ENCODE assay signal across 9 mouse cellular contexts in the genomic region with DNA sequence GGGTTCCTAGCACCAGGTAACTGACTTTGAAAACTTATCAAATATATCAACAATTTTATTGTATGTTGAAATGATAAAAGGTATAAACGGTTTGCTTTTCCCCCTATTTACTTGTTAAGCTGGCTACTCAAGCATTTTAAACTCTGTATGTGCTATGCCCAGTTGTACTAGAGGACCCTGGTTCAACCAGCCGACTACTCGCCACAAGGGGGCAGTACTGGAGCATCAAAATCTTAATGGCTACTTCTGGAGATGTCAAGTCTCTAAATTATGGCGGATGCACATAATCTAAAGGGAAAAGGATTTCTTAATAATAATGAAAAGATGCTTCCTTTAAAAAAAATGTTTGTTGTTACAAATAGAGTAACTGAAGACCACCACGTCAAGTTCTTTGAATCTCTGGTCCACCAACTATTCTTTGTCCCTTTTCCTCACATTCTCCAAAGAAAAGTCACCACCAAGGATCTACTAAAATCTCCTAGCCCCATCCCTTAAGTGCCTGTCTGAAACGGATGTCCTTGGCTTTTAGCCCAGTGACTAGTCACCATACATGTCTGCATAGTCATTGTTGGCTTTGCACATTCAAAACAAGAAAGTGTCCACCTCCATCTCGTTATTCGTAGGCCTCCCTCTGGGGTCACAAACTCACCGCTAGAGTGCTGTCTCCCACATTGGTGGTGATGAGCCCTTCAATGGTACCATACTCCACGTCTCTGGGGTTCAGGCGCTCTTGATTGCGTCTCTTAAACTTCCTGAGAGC. TPM values are rescaled to one million over a fixed set of nuclear protein-coding genes. Genes with fewer than 3 reads are reported as not detected.
DNase-seq lines count a peak whose midpoint lies in the region; ATAC-seq and TF ChIP-seq lines count a peak whose summit lies in the region.
"Had no signal": no experiment of that assay in that cellular context is flagged by ENCODE, and none has a peak within 500 bp of the region (broad histone marks: within the 10 kb centered on the region; RNA-seq: fewer than 3 reads in every experiment).

No protein-coding gene starts in this region.

- no peak overlapping the region for H3K4me3 ChIP-seq in C2C12 (ENCODE audit: insufficient read depth, poor library complexity, severe bottlenecking)
- no peak overlapping the region for H3K4me3 ChIP-seq in limb, embryonic 11.5 days (ENCODE audit: low read depth, low read length)
- no peak overlapping the region for H3K4me3 ChIP-seq in neural tube, embryonic 12.5 days
- H3K4me3 ChIP-seq: embryonic facial prominence, embryonic 13.5 days had no signal

- no peaks in the 10 kb centered on the region for H3K27me3 ChIP-seq in C2C12 (ENCODE audit: control insufficient read depth, insufficient read depth, insufficient read length)
- H3K27me3 ChIP-seq in limb, embryonic 11.5 days (ENCODE audit: control insufficient read depth, insufficient read depth, low read length): no peaks in the 10 kb centered on the region
- no peaks in the 10 kb centered on the region for H3K27me3 ChIP-seq in neural tube, embryonic 12.5 days (replicated peaks)
- H3K27me3 ChIP-seq: embryonic facial prominence, embryonic 13.5 days had no signal

- TF ChIP-seq CTCF in C2C12 (IDR thresholded peaks at IDR 0.05; ENCODE audit: control insufficient read depth, insufficient read depth, insufficient read length): peak; percentile 23

- peaks cover 42% of the 10 kb centered on the region for H3K79me2 ChIP-seq in C2C12 (ENCODE audit: control insufficient read depth, insufficient read depth)

- DNase-seq in adrenal gland, postnatal 10 days: peak; percentile 91
- peak; percentile 84 for DNase-seq in embryo, embryonic 11 days
- peak; percentile 57 to 83 for DNase-seq in gastrocnemius, postnatal 4 days (ENCODE audit: low spot score in 2 of 2)
- DNase-seq in kidney, adult 9 months: peak; percentile 92
- DNase-seq in limb, embryonic 11.5 days (ENCODE audit: low spot score): peak; percentile 89
- DNase-seq in thymus, postnatal 14 days: peak; percentile 54

- no peak overlapping the region for H3ac ChIP-seq in C2C12 (ENCODE audit: control insufficient read depth, insufficient read length, low read depth)

- no peak overlapping the region for H3K27ac ChIP-seq in limb, embryonic 11.5 days (replicated peaks; ENCODE audit: low read depth, low read length)
- no peak overlapping the region for H3K27ac ChIP-seq in neural tube, embryonic 12.5 days
- H3K27ac ChIP-seq: embryonic facial prominence, embryonic 13.5 days had no signal

- peaks cover 21% of the 10 kb centered on the region for H3K79me3 ChIP-seq in C2C12 (ENCODE audit: low read depth)

- H3K4me1 ChIP-seq in limb, embryonic 11.5 days (ENCODE audit: control insufficient read depth, insufficient read depth, low read length): no peaks in the 10 kb centered on the region
- no peaks in the 10 kb centered on the region for H3K4me1 ChIP-seq in neural tube, embryonic 12.5 days

- H3K9me3 ChIP-seq in limb, embryonic 11.5 days (ENCODE audit: control insufficient read depth, low read length): no peaks in the 10 kb centered on the region
- H3K9me3 ChIP-seq in neural tube, embryonic 12.5 days: no peaks in the 10 kb centered on the region
- H3K9me3 ChIP-seq: embryonic facial prominence, embryonic 13.5 days had no signal

- ATAC-seq in limb, embryonic 11.5 days (ENCODE audit: insufficient number of reproducible peaks, low FRiP score, low TSS enrichment, low read depth): no peak
- ATAC-seq in neural tube, embryonic 12.5 days (ENCODE audit: low FRiP score, low read depth): peak; percentile 67; the same call in 1 of the 2 replicates

- H3K9ac ChIP-seq in limb, embryonic 11.5 days (ENCODE audit: low read length): no peak overlapping the region
- no peak overlapping the region for H3K9ac ChIP-seq in neural tube, embryonic 12.5 days
- H3K9ac ChIP-seq: embryonic facial prominence, embryonic 13.5 days had no signal

- H3K36me3 ChIP-seq in C2C12 (ENCODE audit: control insufficient read depth, insufficient read depth): peaks cover 61% of the 10 kb centered on the region
- no peaks in the 10 kb centered on the region for H3K36me3 ChIP-seq in limb, embryonic 11.5 days (ENCODE audit: control insufficient read depth, insufficient read depth, low read length)
- H3K36me3 ChIP-seq in neural tube, embryonic 12.5 days: no peaks in the 10 kb centered on the region

- 67% methylated on average over 12 of the region's 12 CpGs for WGBS in limb, embryonic 11.5 days
- 64% methylated on average over 12 of the region's 12 CpGs for WGBS in neural tube, embryonic 12.5 days

- H3K4me2 ChIP-seq in limb, embryonic 11.5 days (ENCODE audit: low read depth, severe bottlenecking): no peak overlapping the region
- no peak overlapping the region for H3K4me2 ChIP-seq in neural tube, embryonic 12.5 days (replicated peaks)
- H3K4me2 ChIP-seq: embryonic facial prominence, embryonic 13.5 days had no signal

TF ChIP-seq in C2C12, 6 proteins besides CTCF, POLR2A, EP300 and RAD21:
- TF ChIP-seq USF1 (IDR thresholded peaks at IDR 0.05; ENCODE audit: low read depth): no peak
- no peak for TF ChIP-seq FOSL1 (IDR thresholded peaks at IDR 0.05; ENCODE audit: insufficient read depth, low read length, poor library complexity, severe bottlenecking)
- TF ChIP-seq MYOG (IDR thresholded peaks at IDR 0.05; ENCODE audit: control insufficient read depth, extremely low read depth, insufficient read length): no peak
- no peak for TF ChIP-seq MAX (IDR thresholded peaks at IDR 0.05)
- TF ChIP-seq CEBPB (IDR thresholded peaks at IDR 0.05; ENCODE audit: low read depth): no peak
- no peak for TF ChIP-seq MYOD1 (IDR thresholded peaks at IDR 0.05; ENCODE audit: control insufficient read depth, insufficient read length, low read depth)

RNA-seq across cellular contexts. Expression of a gene that starts 7.2 kb away (rescaled TPM):
- polyA plus RNA-seq in C2C12 (2012; fragmentation: generic; extraction: Trizol): 0.06 TPM
- not detected for total RNA-seq in adrenal gland, postnatal 10 days (2021)
- not detected for total RNA-seq in gastrocnemius, postnatal 4 days (2021)
- polyA plus RNA-seq in limb, embryonic 11.5 days (2014; fragmentation: Nextera tagmentation; extraction: Ambion mirVana): not detected in 2 replicates
- polyA plus RNA-seq in neural tube, embryonic 12.5 days (2016; fragmentation: Nextera tagmentation; extraction: Ambion mirVana): 0.28 TPM in 1 of 2 replicates, not detected in the other
- polyA plus RNA-seq: embryonic facial prominence, embryonic 13.5 days had no signal
